Mouse (Mus musculus): ENCODE measurements around the gene Il4ra. TPM values are rescaled to one million over a fixed set of nuclear protein-coding genes. Genes with fewer than 3 reads are reported as not detected.
A peak's percentile ranks its signal among the peaks of the same experiment; 100 is the strongest.

Il4ra gene
- total RNA-seq, 1 experiment from 2014 or later = 57.3 TPM

DNA sequence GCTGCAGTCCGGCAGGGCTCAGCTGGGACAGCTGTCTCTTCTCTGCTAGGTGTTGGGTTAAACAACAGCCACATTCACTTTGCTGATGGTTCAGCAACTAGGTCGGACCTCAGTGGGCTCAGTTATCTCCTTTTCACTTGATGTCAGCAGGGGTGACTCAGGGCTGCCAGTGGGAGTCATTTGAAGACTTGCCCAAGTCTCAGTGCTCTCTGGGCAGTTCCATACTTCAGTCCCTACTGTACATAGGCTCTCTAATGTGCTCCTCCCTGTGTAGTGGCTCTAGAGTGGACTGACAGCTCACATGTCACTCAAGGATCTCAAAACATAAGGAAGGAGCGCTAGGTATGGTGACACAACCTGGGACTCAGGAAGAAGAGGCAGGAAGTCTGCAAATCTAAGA is 8.4 kb upstream of the Il4ra start:
- no peak for ATAC-seq (replicated peaks; ENCODE audit: insufficient number of reproducible peaks, low FRiP score, low TSS enrichment, poor library complexity, severe bottlenecking)

GRCm38 (mm10) chr7:125545331-125545730 is 6.6 kb upstream of the Il4ra start:
- ATAC-seq (replicated peaks; ENCODE audit: insufficient number of reproducible peaks, low FRiP score, low TSS enrichment, poor library complexity, severe bottlenecking) = no peak

GRCm38 (mm10) chr7:125546727-125547126 is 5.2 kb upstream of the Il4ra start:
- no peak for ATAC-seq (replicated peaks; ENCODE audit: insufficient number of reproducible peaks, low FRiP score, low TSS enrichment, poor library complexity, severe bottlenecking)

DNA sequence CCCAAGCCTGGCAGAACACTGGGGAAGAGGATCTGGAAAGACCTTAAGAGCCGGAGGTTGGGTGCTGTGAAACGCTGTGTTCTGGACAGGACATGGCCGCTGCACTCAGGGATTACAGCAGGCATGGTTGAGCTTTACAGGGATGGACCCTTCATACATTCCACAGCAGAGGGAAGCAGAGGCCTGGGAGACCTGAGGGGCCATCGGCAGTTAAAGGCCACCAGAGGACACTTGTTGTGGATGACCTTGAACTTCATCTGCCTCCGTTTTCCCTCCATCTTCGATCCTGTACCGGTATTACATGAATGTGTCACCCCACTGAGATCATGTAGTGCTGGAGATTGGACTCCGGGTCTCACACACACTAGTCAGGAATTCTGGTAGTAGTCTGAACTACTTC is 2.0 kb upstream of the Il4ra start:
- no peak for ATAC-seq (replicated peaks; ENCODE audit: insufficient number of reproducible peaks, low FRiP score, low TSS enrichment, poor library complexity, severe bottlenecking)

DNA sequence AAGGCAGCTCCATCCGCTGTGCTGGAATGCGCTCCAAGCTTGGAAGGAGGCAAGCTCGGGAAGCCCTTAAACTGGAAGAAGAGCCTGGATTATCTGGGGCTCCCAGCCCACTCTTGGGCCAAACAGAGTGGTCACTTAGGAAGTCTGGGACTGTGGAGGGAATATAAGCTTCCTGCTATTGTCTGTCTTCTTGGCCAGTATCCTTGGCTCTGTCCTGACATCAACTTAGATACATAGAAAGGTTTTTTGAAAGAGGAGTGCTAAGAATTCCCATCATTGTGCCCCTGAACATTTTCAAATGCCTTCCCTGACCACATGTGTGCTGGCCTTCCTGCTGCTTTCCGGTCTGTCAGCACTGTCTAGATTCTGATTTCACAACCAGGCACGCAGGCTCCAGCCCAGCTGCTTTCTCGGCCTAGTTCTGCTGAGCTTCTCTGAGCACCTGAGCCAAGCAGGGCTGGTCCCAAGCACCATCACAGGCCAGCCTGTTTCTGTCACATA is 989 bp upstream of the Il4ra start:
- no peak for ATAC-seq (replicated peaks; ENCODE audit: insufficient number of reproducible peaks, low FRiP score, low TSS enrichment, poor library complexity, severe bottlenecking)

- ATAC-seq (replicated peaks; ENCODE audit: insufficient number of reproducible peaks, low FRiP score, low TSS enrichment, poor library complexity, severe bottlenecking) = no peak
Measured at GRCm38 (mm10) chr7:125552851-125553555, 1.1 kb downstream of the Il4ra start.

DNA sequence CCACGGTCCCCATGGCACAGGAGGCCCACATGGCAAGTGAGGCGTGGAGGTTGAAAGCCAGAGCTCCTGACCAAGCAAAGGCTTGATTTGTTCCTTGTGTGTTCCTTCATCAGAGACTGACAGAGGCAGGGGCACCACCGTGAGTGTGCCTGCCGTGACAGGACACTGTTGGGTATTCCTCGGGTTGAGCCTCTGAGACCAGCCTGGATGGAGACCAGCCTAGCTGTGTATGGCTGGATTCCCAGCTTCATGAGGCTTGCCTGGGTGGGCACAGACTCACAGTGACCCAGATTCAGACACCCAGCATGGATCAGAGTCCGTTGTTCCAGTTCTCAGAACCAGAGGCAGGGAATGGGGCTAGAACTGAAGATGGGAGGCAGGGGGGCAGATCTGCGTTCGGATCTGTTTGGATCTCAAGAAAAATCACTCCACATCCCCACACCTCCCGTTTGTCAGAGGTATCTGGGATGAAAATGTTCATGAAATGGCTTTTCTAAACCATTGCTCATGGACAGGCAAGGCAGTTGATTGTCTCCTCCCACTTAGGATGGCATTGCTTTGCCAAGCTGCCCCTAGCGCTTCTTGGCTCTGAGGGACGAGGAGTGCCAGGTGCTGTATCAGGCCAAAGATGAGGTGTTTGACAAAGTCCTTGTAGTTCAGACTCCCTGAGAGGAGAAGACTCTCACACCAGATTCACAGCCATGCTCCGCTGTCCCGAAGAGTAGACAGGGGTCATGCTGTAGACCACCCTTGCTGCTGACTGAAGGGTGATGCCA is 1.9 kb downstream of the Il4ra start:
- no peak for ATAC-seq (replicated peaks; ENCODE audit: insufficient number of reproducible peaks, low FRiP score, low TSS enrichment, poor library complexity, severe bottlenecking)

- no peak for ATAC-seq (replicated peaks; ENCODE audit: insufficient number of reproducible peaks, low FRiP score, low TSS enrichment, poor library complexity, severe bottlenecking)
Measured at GRCm38 (mm10) chr7:125554456-125555114, 2.7 kb downstream of the Il4ra start.

DNA sequence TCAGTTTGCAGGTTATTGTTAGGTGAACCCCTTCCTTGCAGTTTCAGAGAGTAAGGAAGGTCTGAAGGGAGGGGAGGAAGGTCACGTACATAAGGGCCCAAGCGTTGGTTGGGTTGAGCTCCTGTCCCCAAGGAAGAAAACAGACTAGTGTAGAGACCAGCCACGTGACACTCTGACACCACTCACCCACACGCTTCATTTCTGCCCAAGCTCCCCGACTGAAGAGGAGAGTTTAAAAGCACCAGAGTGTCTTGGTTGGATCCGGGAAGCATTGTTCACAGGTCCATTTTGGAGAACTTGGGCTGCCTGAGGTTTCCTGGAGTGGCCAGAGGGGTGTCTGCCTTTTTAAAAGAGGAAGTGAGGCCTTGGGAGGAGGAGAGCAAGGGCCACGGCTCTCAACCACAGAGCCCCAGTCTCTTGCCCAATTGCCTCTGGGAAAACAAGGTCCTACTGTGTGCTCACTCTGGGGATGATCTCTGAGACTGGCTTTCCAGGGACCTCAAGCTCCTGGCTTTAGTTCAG is 3.5 kb downstream of the Il4ra start:
- ATAC-seq (replicated peaks; ENCODE audit: insufficient number of reproducible peaks, low FRiP score, low TSS enrichment, poor library complexity, severe bottlenecking) = peak; percentile 60

DNA sequence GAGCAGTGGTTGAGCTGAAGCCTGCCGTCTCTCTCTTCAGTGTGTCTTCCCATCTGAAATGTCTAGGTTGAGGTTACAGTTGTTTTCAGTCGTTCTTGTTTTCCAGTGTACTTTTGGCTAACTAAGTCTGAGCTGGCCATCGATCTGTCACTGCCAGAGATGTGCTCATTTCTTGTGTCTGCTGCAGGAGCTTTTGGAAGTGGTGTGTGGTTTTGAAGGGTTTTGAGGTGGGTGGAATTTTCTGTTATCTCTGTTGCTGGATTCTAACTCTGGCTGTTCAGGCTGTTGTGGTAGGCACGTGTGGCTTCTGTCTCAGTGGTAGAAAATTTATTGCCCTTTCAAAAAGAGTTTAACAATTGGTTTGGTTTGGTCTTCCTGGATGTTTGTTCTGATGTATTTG is 4.2 kb downstream of the Il4ra start:
- ATAC-seq (replicated peaks; ENCODE audit: insufficient number of reproducible peaks, low FRiP score, low TSS enrichment, poor library complexity, severe bottlenecking) = no peak

DNA sequence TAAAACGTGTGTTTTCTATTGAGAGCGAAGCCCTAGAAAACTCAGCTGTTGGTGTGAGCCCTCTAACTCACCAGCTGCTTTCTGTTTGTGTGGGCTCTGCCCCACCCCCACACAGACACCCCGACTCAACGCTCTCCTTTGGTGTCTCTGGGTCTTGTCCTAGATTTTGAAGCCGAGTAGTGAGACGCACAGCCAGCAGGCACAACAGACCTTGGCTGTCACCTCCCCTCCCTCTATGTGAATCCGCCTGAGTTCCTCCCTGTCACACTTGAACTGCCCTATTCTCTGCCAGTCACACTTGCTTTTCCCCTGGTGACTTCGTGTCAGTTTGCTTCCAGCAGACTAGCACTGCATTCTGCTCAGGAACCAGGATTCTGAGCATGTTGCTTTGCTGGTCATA is 4.9 kb downstream of the Il4ra start:
- no peak for ATAC-seq (replicated peaks; ENCODE audit: insufficient number of reproducible peaks, low FRiP score, low TSS enrichment, poor library complexity, severe bottlenecking)

DNA sequence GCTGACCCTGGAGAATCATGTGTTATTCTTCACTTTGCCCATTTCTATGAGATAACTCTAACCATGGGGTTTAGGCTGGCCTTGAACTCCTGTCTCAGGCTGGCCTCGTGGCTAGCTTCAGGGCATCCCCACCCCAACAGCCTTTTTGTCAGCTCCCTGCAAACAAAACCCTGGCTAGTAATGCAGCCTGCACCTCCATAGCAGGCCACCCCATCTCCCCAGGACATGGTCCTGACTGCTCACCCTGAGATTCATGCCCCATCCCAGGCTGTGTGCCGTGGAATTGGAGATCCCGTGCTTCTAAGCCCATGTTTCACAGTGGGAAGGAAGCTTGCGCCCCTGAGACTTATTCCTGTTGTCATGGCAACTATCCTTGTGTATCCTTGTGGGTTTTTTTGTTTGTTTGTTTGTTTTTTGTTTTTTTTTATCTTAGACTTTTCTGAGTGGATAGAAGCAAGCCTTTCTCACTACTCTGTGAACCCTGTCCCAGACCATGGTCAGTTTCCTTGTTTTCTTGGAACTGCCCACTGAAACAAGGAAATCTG is 6.6 kb downstream of the Il4ra start:
- ATAC-seq (replicated peaks; ENCODE audit: insufficient number of reproducible peaks, low FRiP score, low TSS enrichment, poor library complexity, severe bottlenecking) = no peak

DNA sequence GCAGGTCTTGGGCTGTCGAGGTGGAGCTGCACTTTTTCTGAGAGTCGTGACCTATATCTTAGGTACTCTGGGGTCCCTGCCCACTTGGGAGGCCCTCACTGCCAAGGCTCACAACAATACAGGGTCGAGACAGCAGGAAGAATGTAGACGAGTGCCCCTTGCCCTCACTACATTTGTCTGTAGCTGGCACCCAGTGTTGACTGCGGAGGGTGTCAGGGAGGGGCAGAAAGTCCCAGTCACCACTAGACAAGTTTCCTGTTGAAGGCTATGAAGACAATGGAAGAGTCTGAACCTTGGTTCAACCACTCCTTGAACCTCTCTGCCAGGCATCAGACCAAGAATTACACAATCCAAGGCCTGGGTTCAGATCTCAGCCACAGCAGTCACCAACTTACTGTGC is 7.1 kb downstream of the Il4ra start:
- no peak for ATAC-seq (replicated peaks; ENCODE audit: insufficient number of reproducible peaks, low FRiP score, low TSS enrichment, poor library complexity, severe bottlenecking)

DNA sequence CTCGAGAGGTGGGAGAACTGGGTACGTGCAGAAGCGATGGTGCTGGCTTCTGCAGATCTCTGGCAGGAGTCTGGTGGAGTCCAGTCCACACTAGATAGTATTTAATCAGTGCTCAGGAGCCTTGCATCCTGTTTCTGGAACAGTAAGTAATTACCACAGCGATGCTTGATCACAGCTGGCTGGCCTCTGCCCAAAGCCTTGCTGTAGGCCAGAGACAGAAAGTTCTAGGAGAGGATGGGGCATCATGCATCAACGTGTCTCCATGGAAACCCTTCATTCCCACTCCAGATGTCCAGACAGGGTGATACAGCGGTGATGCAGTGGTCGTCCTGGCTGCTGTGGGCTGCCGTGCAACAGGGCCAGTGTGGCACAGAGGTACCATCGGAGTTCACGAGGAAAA is 7.6 kb downstream of the Il4ra start:
- no peak for ATAC-seq (replicated peaks; ENCODE audit: insufficient number of reproducible peaks, low FRiP score, low TSS enrichment, poor library complexity, severe bottlenecking)

- no peak for ATAC-seq (replicated peaks; ENCODE audit: insufficient number of reproducible peaks, low FRiP score, low TSS enrichment, poor library complexity, severe bottlenecking)
Measured at GRCm38 (mm10) chr7:125560146-125560785, 8.3 kb downstream of the Il4ra start.

DNA sequence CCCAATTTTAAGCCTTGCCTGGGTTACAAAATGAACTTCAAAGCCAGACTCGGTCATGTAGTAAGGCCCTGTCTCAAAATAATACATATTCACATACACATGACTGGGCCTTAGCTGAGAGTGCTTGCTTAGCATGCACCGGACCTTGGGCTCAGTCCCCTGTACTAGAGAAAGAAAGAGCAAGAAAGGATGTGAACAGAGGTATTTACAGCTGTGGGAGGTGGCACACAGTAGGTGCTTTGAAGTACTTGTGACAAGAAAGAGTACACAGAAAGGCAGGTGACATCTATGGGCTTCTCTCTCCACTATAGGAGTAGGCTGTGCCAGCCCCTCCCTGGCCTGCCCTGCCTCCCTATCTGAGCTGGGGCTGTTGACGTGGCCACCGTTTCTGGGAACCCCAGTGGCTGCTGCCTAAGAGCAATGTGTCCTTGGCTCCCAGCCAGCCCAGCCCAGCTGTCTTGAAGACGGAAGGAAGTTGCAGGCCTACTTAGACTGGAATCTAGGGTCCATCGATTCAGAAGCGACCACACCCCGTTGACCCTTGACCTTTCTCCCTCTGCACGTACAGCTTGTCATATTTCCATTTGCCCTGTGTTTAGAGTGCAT is 9.3 kb downstream of the Il4ra start:
- peak; percentile 72 for ATAC-seq (replicated peaks; ENCODE audit: insufficient number of reproducible peaks, low FRiP score, low TSS enrichment, poor library complexity, severe bottlenecking)

DNA sequence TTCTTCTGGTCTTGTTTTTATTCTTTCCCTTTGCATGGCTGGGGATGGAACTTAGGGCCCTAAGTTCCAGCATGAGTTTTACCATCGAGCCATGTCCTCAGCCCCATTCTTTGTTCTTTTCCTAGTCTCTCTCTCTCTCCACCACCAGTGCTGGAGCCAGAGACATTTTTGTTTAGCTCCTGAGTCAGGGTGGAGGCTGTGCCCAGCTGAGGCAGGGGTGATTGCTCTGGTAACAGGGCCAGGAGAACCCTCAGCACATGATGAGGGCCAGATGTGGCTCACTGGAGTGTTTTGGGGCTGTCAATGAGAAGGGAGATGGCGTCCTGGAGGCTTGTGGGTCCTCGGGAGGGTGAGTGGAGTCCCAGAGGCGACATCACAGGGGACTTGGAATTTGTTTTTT is 10.5 kb downstream of the Il4ra start:
- no peak for ATAC-seq (replicated peaks; ENCODE audit: insufficient number of reproducible peaks, low FRiP score, low TSS enrichment, poor library complexity, severe bottlenecking)

GRCm38 (mm10) chr7:125563093-125563492 is 11.2 kb downstream of the Il4ra start:
- no peak for ATAC-seq (replicated peaks; ENCODE audit: insufficient number of reproducible peaks, low FRiP score, low TSS enrichment, poor library complexity, severe bottlenecking)
